Mouse (Mus musculus): ENCODE data around the gene Lmln.
"Not testable (repeated sequence)": the region's sequence is repeated elsewhere in the genome, so short reads cannot be mapped to it uniquely, and the experiment has no call there.

Gene Lmln

GRCm38 (mm10) chr16:33056786-33057185, 5.5 kb upstream of the Lmln start:
- DNase-seq (ENCODE audit: low spot score in 2 of 2): no peak

DNA sequence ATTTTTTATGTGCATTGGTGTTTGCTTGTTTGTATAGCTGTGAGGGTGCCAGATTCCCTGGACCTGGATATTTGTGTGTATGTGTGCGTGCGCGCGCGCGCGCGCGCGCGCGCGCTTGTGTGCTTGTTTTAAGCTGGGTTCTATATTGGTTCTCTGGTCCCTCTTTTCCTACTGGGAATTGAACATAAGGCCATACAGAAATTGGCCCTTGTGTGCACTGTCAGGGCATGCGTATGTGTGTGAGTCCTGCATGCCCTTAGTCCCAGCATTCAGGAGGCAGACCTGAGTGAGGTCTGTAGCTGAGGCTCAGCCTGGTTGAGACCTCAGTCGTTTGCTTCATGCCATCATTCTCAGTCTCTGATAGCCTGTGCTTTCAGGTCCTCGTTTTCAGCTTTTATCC, 4.3 kb upstream of the Lmln start:
- no peak for DNase-seq (ENCODE audit: low spot score in 2 of 2)

DNA sequence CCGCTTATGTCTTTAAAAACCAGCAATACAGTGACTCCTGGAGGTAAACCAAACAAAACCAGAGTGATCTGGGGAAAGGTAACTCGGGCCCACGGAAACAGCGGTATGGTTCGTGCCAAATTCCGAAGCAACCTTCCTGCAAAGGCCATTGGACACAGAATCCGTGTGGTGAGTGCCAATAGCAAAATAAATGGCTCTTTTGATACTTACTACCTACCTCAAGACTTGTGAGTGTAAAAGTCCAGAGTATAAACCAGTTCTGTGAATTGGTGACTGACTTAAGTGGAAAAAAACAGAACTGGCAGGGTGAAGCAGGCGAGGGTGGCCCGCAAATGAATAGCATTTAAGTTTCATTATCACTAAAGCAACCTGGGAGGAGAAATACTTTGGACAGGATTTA, 3.7 kb upstream of the Lmln start:
- not testable (repeated sequence) for DNase-seq (ENCODE audit: low spot score in 2 of 2)

DNA sequence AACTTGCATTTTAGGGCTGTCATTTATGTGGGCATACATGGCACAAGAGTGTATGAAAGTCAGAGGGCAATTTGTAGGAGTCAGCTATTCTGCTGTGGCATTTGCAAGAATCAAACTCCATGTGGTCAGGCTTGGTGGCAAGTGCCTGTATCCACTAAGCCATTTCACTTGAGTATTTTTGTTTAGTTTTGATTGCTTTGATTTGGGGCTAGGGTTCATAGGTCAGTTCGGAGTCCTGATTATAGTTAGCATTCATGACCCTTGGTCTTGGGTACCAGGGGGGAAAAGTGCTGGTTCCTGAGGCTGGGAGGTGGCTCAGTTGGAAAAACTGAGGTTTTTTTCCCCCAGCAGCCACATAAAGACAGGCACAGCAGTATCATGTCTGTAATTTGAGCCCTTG, 2.9 kb upstream of the Lmln start:
- no peak for DNase-seq (ENCODE audit: low spot score in 2 of 2)

GRCm38 (mm10) chr16:33060926-33061325, 1.4 kb upstream of the Lmln start:
- DNase-seq (ENCODE audit: low spot score in 2 of 2): no peak

DNA sequence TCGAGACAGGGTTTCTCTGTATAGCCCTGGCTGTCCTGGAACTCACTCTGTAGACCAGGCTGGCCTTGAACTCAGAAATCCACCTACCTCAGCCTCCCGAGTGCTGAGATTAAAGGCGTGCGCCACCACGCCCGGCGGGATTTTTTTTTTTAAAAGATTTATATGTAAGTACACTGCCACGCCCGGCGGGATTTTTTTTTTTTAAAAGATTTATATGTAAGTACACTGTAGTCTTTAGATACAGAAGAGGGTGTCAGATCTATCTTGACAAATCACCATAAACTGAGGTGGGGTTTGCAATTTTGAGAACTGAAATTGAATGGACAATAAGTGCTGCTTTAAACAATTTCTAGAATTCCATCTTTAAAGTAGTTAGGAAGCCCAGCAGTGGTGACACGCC, 921 bp upstream of the Lmln start:
- no peak for DNase-seq (ENCODE audit: low spot score in 2 of 2)

DNA sequence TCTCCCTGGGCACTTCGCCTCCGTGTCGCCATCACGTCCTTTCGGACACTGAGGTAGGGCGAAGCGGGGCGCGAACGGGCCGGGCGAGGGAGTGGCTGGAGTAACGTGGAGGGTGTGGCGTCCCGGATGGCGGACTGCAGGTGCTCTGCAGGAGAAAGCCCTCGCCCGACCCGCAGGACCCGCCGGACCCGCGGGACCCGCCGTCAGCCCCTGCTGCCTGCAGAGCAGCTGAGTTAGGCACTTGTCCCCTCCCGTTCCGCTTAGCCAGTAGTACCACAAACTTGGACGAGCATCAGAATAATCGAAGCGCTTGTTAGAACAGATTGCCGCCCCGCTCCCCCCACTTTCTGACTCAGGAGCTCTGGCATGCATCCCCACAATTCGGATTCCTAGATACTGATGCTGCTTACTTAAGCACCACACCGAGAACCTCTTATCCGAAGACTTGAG, 386 bp downstream of the Lmln start:
- DNase-seq (ENCODE audit: low spot score in 2 of 2): peak; percentile 51 to 56

- DNase-seq (ENCODE audit: low spot score in 2 of 2): no peak
Observed at GRCm38 (mm10) chr16:33063267-33063666, 946 bp downstream of the Lmln start.

GRCm38 (mm10) chr16:33064636-33065035, 2.3 kb downstream of the Lmln start:
- no peak for DNase-seq (ENCODE audit: low spot score in 2 of 2)

DNA sequence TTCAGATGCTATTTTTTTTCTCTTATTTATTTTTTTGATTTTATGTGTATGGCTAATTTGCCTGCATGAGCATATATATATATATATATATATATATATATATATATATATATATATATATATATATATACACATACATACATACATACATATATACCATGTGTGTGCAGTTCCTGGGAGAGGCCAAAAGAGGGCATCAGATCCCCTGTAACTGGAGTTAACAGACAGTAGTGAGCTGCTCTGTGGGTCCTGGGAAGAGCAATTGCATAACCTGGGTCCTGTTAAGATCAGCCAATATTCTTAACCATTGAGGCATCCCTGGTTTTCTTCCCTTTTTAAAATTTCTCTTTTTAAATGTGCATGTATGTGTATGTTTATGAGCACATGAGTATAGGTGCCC, 8.6 kb downstream of the Lmln start:
- no peak for DNase-seq (ENCODE audit: low spot score in 2 of 2)

DNA sequence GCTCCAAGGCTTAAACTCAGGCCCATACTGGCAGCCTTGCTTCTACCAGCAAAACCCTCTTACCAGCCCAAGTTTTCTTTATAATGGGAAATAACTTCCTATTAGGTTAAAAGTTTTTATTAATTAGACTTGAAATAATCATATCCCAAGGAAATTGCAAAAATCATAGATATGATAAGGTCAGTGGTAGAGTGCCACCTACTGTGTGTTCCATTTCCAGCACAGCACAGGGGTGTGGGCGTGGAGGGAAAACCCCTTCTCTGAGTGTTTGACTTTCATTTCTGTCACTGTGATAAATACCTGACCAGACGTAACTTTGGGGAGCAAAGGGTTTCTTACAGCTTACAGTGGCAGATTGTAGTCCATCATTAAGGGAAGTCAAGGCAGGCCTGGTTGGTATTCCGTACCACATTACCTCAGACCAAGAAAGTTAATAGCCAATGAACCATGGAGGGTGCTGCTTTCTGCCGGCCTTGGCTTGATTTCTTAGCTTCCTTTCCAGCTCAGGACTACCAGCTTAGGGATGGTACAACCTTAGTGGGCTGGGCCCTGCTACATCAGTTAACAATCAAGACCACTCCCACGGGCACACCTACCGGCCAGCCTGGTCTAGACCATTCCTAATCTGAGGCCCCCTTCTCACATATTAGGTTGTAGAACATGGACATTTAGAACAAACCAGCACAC, 10.7 kb downstream of the Lmln start:
- DNase-seq (ENCODE audit: low spot score in 2 of 2): no peak

DNA sequence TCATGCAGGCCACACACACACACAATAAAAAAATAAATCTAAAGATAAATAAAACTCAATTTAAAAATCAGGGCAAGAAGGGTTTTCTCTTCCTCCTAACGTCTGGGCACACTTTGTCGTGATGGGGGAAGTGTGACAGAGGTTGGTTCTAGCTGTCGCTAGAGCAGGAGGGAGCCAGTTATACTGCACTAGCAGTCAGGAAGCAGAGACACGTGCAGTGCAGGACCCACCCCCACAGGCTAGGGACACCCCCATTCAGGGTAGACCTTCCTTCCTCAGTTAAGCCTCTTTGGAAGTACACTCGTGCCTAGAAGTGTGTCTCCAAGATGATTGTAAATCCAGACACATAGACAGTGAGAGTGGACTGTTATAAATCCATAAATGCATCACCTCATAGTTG, 12.6 kb downstream of the Lmln start:
- no peak for DNase-seq (ENCODE audit: low spot score in 2 of 2)

- no peak for DNase-seq (ENCODE audit: low spot score in 2 of 2)
Observed at GRCm38 (mm10) chr16:33076078-33076477, 13.8 kb downstream of the Lmln start.

DNA sequence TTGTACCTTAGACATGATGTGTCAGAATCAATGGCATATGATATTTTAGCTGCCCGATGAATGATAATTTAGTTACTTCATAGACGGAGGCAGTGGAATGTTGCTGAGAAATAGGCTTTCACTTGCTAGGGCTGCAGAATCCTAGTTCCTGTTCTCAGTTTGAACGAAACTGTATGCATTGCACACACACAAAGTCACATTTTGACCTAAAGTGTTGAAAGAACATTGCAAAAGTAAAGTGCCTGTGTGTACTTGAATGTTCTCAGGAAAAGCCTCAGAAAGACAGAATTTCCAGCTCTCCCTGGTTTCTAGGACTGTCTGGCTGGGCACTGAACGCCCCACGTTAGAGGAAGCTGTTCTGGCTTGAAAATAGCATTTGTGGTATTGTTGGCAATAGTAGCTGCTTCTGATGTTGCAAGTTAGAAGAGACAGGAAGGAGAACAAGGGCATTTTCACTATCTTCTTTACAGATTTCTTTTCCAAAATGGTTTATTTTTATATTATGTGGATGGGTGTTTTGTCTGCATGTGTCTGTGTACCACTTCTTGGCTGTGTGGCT, 14.8 kb downstream of the Lmln start:
- DNase-seq (ENCODE audit: low spot score in 2 of 2): no peak

GRCm38 (mm10) chr16:33080063-33080462, 17.7 kb downstream of the Lmln start:
- DNase-seq (ENCODE audit: low spot score in 2 of 2): no peak

DNA sequence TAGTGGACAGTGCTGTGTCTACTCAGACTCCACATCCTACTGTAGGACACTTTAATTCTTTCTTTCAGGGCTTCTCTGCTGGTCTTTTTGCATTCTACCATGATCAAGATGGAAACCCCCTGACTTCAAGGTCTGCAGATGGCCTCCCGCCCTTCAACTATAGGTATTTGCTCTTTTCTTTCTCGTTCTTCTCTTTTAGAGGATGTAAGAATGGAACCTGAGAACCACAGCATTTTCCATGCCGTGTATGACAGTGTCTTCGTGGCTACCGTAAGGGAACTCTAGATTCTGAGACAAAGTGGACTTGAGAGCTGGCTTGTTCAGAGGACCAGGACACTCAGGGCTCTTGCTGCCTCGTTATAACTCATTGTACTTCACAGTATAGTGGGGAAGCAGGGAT, 20.6 kb downstream of the Lmln start:
- no peak for DNase-seq (ENCODE audit: low spot score in 2 of 2)

DNA sequence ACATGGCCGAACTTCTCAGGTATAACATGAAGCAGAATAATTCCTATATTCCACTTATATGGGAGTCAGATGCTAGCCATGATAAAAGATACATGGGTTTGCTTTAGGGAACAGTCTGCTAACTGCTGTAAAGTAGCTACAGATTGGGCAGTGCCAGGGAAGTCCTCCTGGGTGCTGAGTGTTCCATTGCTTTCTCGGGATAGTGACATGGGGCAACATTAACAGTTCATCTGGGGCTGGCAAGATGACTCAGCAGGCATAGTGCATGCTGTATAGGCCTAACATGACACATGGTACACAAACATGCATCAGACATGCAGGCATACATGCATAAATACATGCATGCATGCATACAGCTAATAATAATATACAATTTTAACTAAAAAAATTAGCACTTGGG, 21.7 kb downstream of the Lmln start:
- no peak for DNase-seq (ENCODE audit: low spot score in 2 of 2)

- no peak for DNase-seq (ENCODE audit: low spot score in 2 of 2)
Observed at GRCm38 (mm10) chr16:33085666-33086065, 23.3 kb downstream of the Lmln start.

DNA sequence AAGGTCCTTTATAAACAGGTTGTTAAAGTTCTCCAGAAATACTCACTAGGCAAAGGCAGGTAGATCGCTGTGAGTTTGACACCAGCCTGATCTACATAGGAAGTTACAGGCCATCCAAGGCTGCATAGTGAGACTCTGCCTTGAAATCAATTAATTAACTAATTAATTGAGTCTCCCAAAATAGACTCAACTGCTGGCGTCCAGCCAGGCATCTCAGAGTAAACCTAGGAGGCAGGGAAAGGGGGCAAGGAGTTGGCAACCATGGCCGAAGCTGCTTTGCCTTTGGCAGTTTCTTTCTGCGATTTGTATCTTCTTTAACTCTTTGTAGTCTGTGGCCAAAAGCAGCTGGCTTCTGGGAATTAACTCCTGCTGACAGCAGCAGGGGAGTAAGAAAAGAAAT, 51.4 kb downstream of the Lmln start:
- no peak for DNase-seq (ENCODE audit: low spot score in 2 of 2)

GRCm38 (mm10) chr16:33123373-33123772, 61.1 kb downstream of the Lmln start:
- no peak for DNase-seq (ENCODE audit: low spot score in 2 of 2)

DNA sequence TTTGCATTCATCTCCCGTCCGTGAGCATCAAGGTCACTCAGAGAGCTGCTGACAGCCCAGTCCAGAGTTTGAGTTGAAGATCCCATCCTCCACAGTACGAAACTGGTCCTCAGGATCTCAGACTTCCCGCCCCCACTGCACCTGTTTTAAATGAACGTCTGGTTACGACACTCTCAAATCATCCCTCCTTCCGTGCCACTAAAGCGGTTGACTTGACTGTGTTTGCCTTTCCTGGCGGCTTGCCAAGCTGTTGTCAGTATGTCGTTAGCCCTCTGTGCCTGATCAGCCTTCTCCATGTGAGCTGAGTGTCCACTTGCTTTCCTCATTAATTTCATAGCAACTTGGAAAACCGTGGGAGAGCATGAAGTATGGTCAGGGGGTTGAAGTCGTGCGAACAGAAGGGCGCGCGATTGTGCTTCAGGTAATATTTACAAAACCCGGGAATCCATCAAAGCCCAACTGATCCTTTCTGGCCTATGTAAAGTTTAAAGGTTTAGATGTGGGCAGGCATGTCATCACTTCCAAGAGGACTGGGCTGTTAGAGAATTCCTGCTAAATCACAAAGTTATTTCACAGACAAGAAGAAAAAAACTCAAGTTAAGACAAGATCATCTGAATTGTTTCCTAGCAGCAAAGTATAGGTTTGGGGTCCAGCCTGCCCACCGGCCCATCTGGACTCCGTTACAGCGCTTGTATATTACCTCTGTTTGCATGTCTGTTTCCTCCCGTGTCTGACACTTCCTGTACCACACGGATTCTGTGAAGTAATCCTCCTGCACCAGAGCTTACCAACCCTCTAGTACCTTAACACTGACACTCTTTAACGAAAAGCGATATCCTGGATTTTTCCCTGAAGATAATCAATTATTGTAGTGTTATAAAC, 61.9 kb downstream of the Lmln start:
- DNase-seq (ENCODE audit: low spot score in 2 of 2): no peak

DNA sequence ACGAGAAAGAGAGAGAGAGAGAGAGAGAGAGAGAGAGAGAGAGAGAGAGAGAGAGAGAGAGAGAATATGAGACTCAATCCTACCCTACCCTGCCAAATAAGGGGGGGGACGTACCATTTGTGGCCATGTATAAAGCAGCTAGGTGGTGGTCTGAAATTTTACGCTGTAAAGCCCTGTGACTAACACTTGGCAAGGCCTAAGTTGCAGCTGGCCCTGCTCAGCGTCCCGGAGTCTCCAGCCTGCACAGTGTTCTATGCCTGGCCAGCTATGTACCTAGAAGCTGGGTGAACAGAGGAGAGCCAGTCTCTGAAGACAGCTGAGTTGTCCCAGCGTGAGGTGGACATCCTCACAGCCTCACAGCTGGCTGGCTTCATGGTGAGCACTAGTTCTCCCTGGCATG, 64.7 kb downstream of the Lmln start:
- DNase-seq (ENCODE audit: low spot score in 2 of 2): no peak

DNA sequence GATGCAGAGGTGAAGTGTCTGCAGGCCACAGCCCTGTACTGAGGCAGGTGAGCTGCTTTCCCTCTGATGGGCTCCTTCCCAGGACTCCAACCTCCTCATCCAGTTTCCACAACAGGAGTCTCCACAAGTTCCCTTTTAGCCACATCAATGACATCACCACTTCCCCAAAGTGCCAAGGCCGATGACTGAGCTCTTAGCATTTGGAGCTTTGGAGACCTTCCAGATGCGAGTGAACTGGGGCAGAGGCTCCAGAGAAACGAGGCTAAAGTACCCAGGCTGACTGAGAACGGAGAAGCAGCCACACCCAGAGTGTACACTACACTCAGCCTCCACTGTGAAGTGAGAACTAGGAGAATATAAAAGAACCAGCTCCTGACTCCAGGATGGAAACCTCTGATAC, 68.4 kb downstream of the Lmln start:
- DNase-seq (ENCODE audit: low spot score in 2 of 2): peak in 1 of 2 experiments; percentile 34

All from urinary bladder, postnatal 36 days (tissue).